Mouse (Mus musculus) heart, adult 2 months (tissue): Measurements from ENCODE around the gene Arhgap32.

Source experiments
- CTCF ChIP-seq: fragments of 200-600 bp; IDR thresholded peaks from 2 replicates; pipeline ENCODE4 v1.8.1; 2022; ENCODE audit warnings: antibody characterized with exemption, mild to moderate bottlenecking, moderate library complexity
- EP300 ChIP-seq: fragments of 200-500 bp; IDR thresholded peaks from 2 replicates; pipeline ENCODE4 v1.6.1; 2011; ENCODE audit warnings: low read depth, low read length, control low read depth; ENCODE audit not compliant: insufficient read depth
- POLR2A ChIP-seq: fragments of 200-500 bp; IDR thresholded peaks from 2 replicates; pipeline ENCODE4 v1.6.1; 2011; ENCODE audit warnings: mild to moderate bottlenecking, low read depth, low read length, control low read depth; ENCODE audit not compliant: insufficient read depth

GRCm38 (mm10) chr9:32118433-32118832 lies 2.5 kb downstream of the Arhgap32 start:
- TF ChIP-seq CTCF (no peak), POLR2A (no peak), EP300 (no peak)
